Mouse (Mus musculus) kidney, embryonic 16.5 days (tissue): ENCODE data around the gene Uap1l1. TPM values are rescaled to one million over a fixed set of nuclear protein-coding genes. Genes with fewer than 3 reads are reported as not detected.

Source experiments
- ATAC-seq: fragments of 200-750 bp; cut with Nextera tagmentation; 2 replicates; pipeline ENCODE4 v1.8.0; 2017; ENCODE audit warnings: moderate TSS enrichment; ENCODE audit not compliant: low FRiP score, low TSS enrichment
- H3K27ac ChIP-seq: fragments of 300-500 bp; sonication (generic); 2 replicates; pipeline ENCODE4 v1.5.1; 2014; ENCODE audit warnings: low read length
- H3K27me3 ChIP-seq: fragments of 300-500 bp; sonication (generic); 2 replicates; pipeline ENCODE4 v1.6.1; 2014; ENCODE audit warnings: low read length, control low read depth, mixed read lengths; ENCODE audit not compliant: insufficient read depth
- H3K36me3 ChIP-seq: fragments of 300-500 bp; sonication (generic); 2 replicates; pipeline ENCODE4 v1.6.1; 2014; ENCODE audit warnings: low read length, control low read depth, mixed read lengths; ENCODE audit not compliant: insufficient read depth
- H3K4me1 ChIP-seq: fragments of 300-500 bp; sonication (generic); 2 replicates; pipeline ENCODE4 v1.6.1; 2014; ENCODE audit warnings: low read length, control low read depth, mixed read lengths; ENCODE audit not compliant: insufficient read depth
- H3K4me2 ChIP-seq: fragments of 300-500 bp; sonication (generic); replicated peaks from 2 replicates; pipeline ENCODE4 v1.6.1; 2014; ENCODE audit warnings: low read depth, low read length
- H3K4me3 ChIP-seq: fragments of 300-500 bp; sonication (generic); 2 replicates; pipeline ENCODE4 v1.5.1; 2014; ENCODE audit warnings: mild to moderate bottlenecking, low read length
- H3K9ac ChIP-seq: fragments of 300-500 bp; sonication (generic); replicated peaks from 2 replicates; pipeline ENCODE4 v1.6.1; 2014; ENCODE audit warnings: low read length
- H3K9me3 ChIP-seq: fragments of 300-500 bp; sonication (generic); 2 replicates; pipeline ENCODE4 v1.6.1; 2016; ENCODE audit warnings: low read length, control low read depth
- WGBS: fragments of 180-500 bp; shearing (Covaris S2); extraction: QIAGEN DNeasy Blood & Tissue Kit; methylation state at CpG from one replicate; pipeline ENCODE4 v1.1.7; 2014; 5-methylcytosine and 5-hydroxymethylcytosine counted together
- polyA plus RNA-seq: library from polyadenylated mRNA; unstranded; fragments of >200 nt; fragmentation: Nextera tagmentation; extraction: Ambion mirVana; gene quantifications from 2 replicates; pipeline ENCODE4 v1.2.1, GENCODE M21; 2015

Uap1l1 gene
- polyA plus RNA-seq, 1 experiment from 2014 or later, result 49.2 TPM

DNA sequence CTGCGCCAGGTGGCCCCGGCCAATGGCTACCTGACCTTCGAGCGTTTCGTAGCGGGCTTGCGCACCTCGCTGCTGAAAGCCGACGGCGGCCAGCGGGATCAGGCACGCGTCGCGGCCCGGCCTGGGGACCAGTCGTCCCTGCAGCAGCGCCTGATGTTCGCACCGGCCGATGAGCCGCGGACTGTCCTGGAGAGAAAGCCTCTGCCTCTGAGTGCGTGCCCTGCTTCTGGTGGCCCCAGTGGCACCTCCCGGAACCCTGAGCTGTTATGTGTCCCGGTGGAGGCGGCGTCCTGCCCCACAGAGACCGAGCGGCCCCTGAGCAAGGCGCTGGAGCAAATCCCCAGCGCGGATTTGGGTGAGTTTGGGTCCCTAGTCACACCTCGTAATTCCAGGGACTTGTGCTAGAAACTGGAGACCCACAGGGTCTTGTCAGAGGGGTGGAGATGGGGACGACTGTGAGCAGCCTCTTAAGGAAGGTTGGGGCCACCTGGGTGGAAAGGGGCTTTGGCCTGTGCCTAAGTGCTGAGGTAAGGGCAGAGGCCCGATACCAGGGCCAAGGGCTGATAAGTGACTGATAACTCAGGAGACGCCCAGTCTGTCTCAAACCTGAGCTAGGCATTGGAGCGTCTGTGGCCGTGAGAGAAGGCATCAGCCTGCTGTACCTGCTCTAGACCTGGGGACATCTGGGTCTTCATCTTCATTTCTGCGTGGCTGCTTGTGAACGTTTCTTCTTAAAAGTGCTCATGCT lies 7.3 kb upstream of the Uap1l1 start:
- no peak overlapping the region for H3K27ac ChIP-seq
- WGBS, result 2% methylated on average over 42 of the region's 42 CpGs

GRCm38 (mm10) chr2:25371764-25372643 lies 6.5 kb upstream of the Uap1l1 start, which contains the start of gene Sapcd2:
Gene Sapcd2 (plus strand): TSS chr2:25372321.
- Histone ChIP-seq H3K9me3 (no peaks in the 10 kb centered on the region), H3K9ac (peak within 1 kb of the TSS; percentile 81), H3K27me3 (no peaks in the 10 kb centered on the region), H3K27ac (peak within 1 kb of the TSS; percentile 86), H3K4me2 (peak within 1 kb of the TSS; percentile 97), H3K4me1 (peaks cover 24% of the 10 kb centered on the region), H3K36me3 (peaks cover 11% of the 10 kb centered on the region; the same call in 1 of the 2 replicates), H3K4me3 (peak within 1 kb of the TSS; percentile 83)
- WGBS, result under 1% methylated on average over 65 of the region's 65 CpGs
- peak; percentile 95 for ATAC-seq

More for the DNA sequence above, 7.3 kb upstream of the Uap1l1 start:
- H3K9ac ChIP-seq, result peak overlapping the region; percentile 81
- H3K9me3 ChIP-seq, result no peaks in the 10 kb centered on the region
- peaks cover 15% of the 10 kb centered on the region; the same call in 1 of the 2 replicates for H3K36me3 ChIP-seq
- peaks cover 24% of the 10 kb centered on the region for H3K4me1 ChIP-seq
- no peak; the same call in 1 of the 2 replicates for ATAC-seq
- H3K4me2 ChIP-seq, result peak overlapping the region; percentile 97
- peak overlapping the region; percentile 83 for H3K4me3 ChIP-seq
- H3K27me3 ChIP-seq, result no peaks in the 10 kb centered on the region

DNA sequence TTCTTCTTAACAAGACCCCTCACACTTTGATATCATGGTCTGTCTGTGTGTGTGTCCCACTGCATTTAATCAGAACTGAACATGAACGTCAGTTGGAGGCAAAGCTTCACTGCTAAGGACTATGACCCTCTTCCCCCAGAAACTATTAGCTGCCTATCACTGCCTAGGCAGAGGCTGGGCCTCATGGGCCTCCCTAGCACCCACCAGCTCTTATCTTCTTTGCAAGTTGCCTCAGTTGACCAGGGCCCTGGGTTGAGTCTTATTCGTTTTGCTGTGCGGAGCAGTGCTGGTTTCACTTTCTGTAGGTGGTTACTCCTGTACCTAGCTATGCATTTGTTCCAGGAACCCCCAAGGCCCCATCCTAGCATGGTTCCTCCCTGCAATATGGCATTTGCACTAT lies 4.5 kb upstream of the Uap1l1 start:
- ATAC-seq, result no peak
- WGBS, result 89% methylated on average over 3 of the region's 3 CpGs

GRCm38 (mm10) chr2:25364761-25365090 lies 756 bp downstream of the Uap1l1 start:
- Histone ChIP-seq H3K27me3 (no peaks in the 10 kb centered on the region), H3K4me3 (peak overlapping the region; percentile 75), H3K9ac (peak overlapping the region; percentile 83), H3K4me1 (peaks cover 18% of the 10 kb centered on the region), H3K4me2 (peak overlapping the region; percentile 98), H3K36me3 (no peaks in the 10 kb centered on the region), H3K9me3 (no peaks in the 10 kb centered on the region), H3K27ac (no peak overlapping the region)
- WGBS, result 31% methylated on average over 9 of the region's 9 CpGs
- ATAC-seq, result 0 out of 2 replicates have a peak, but pooled peaks have one; percentile 35

More for the DNA sequence above, 4.5 kb upstream of the Uap1l1 start:
- no peak overlapping the region for H3K27ac ChIP-seq
- peaks cover 5% of the 10 kb centered on the region; the same call in 1 of the 2 replicates for H3K36me3 ChIP-seq
- H3K27me3 ChIP-seq, result no peaks in the 10 kb centered on the region
- no peak overlapping the region for H3K4me2 ChIP-seq
- H3K4me3 ChIP-seq, result no peak overlapping the region
- peaks cover 24% of the 10 kb centered on the region for H3K4me1 ChIP-seq
- H3K9ac ChIP-seq, result no peak overlapping the region
- no peaks in the 10 kb centered on the region for H3K9me3 ChIP-seq

- WGBS, result 91% methylated on average over 4 of the region's 4 CpGs
- Histone ChIP-seq H3K4me3 (peak overlapping the region; percentile 75; the same call in 1 of the 2 replicates), H3K27me3 (no peaks in the 10 kb centered on the region), H3K4me2 (peak overlapping the region; percentile 98), H3K36me3 (no peaks in the 10 kb centered on the region), H3K4me1 (peaks cover 18% of the 10 kb centered on the region), H3K9me3 (no peaks in the 10 kb centered on the region), H3K9ac (no peak overlapping the region), H3K27ac (no peak overlapping the region)
- ATAC-seq, result no peak
Observed at GRCm38 (mm10) chr2:25364313-25364712, 1.2 kb downstream of the Uap1l1 start.

DNA sequence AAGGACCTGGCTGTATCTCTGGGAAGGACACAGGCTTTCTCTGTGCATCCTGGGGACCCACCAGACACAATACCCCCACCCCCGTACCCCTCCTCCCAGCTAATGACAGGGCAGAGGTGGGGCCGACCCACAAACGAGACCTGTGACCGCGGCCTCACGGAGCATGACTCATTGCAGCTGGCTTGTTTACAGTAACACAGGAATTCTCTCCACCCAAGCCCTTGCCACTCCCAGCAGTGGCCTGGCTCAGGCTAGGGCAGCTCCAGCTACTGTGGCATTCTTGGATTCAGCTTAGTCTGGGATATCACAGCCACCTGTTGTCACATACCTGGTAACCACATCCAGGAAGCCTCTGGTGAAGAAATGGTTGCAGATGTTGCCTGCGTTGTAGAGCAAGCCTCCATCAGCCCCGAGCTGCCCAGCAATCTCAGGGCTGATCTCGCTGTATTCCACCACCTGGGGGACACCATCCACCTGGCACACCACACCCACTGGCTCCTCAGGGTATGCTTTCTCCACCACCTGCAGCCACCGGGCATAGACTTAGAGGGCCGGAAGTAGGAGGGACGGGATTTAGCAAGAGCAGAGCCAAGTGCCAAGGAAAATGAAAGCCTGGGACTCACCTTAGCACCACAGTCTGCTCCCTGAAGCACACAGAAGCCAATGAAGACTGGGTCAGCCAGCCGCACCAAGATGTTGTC lies 1.9 kb downstream of the Uap1l1 start:
- H3K9ac ChIP-seq, result no peak overlapping the region
- no peak overlapping the region for H3K4me2 ChIP-seq
- no peaks in the 10 kb centered on the region for H3K27me3 ChIP-seq
- ATAC-seq, result no peak; the same call in 1 of the 2 replicates
- H3K9me3 ChIP-seq, result no peaks in the 10 kb centered on the region
- H3K36me3 ChIP-seq, result no peaks in the 10 kb centered on the region
- no peak overlapping the region for H3K4me3 ChIP-seq
- 45% methylated on average over 13 of the region's 13 CpGs for WGBS
- H3K27ac ChIP-seq, result no peak overlapping the region
- H3K4me1 ChIP-seq, result peaks cover 18% of the 10 kb centered on the region

DNA sequence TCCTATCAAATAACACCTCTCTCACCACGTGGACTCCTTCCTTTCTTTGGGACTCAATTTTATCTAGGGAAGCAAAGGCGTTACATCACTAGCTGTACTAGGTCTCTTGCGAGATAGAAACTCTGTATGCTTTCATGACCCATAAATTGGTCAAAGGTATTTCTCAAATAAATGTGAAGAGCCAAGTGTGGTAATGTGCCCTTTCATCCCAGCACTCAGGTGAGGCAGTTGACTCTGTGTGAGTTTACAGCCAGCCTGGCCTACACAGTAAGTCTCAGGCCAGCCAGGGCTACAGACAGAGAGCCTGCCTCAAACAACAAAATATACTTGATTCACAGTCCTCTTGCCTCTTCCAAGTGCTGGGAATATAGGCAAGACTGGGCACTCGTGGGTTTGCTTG lies 5.6 kb downstream of the Uap1l1 start:
- Histone ChIP-seq H3K4me3 (no peak overlapping the region), H3K4me2 (no peak overlapping the region), H3K36me3 (no peaks in the 10 kb centered on the region), H3K9ac (no peak overlapping the region), H3K9me3 (no peaks in the 10 kb centered on the region), H3K27me3 (no peaks in the 10 kb centered on the region), H3K27ac (no peak overlapping the region), H3K4me1 (peaks cover 34% of the 10 kb centered on the region)
- no peak for ATAC-seq
- 74% methylated on average over 4 of the region's 4 CpGs for WGBS

- peaks cover 11% of the 10 kb centered on the region for H3K36me3 ChIP-seq
- 3% methylated on average over 13 of the region's 13 CpGs for WGBS
- no peaks in the 10 kb centered on the region for H3K9me3 ChIP-seq
- 0 out of 2 replicates have a peak within 1 kb of the TSS, but pooled peaks have one; percentile 12 for H3K27ac ChIP-seq
- peak; percentile 83 for ATAC-seq
- peak within 1 kb of the TSS; percentile 71 for H3K9ac ChIP-seq
- H3K4me3 ChIP-seq, result peak within 1 kb of the TSS; percentile 62
- H3K4me1 ChIP-seq, result peaks cover 16% of the 10 kb centered on the region
- H3K4me2 ChIP-seq, result peak within 1 kb of the TSS; percentile 88
- no peaks in the 10 kb centered on the region for H3K27me3 ChIP-seq
Observed at GRCm38 (mm10) chr2:25356208-25357079, 9.0 kb downstream of the Uap1l1 start, which contains the start of gene Dpp7. Gene Dpp7 (minus strand): TSS chr2:25356359.
